Comparison of ENCODE assay signal across 9 mouse cellular contexts in genomic region chr2:155848291-155848690, GRCm38 (mm10). TPM values are rescaled to one million over a fixed set of nuclear protein-coding genes. Genes with fewer than 3 reads are reported as not detected.
DNase-seq lines count a peak whose midpoint lies in the region; ATAC-seq and TF ChIP-seq lines count a peak whose summit lies in the region.
"Had no signal": no experiment of that assay in that cellular context is flagged by ENCODE, and none has a peak within 500 bp of the region (broad histone marks: within the 10 kb centered on the region; RNA-seq: fewer than 3 reads in every experiment).

No protein-coding gene starts in this region.

- TF ChIP-seq POLR2A in thymus, adult 2 months (IDR thresholded peaks at IDR 0.05; ENCODE audit: control insufficient read depth, extremely low read depth, insufficient read depth, low read length, poor library complexity), result no peak

- peak; percentile 83 for ATAC-seq in common myeloid progenitor, adult 5-6 weeks (replicated peaks; ENCODE audit: low read depth, poor library complexity, severe bottlenecking)
- peak; percentile 65; the same call in 1 of the 2 replicates for ATAC-seq in granulocyte monocyte progenitor cell, adult 5-6 weeks (replicated peaks; ENCODE audit: poor library complexity, severe bottlenecking)
- ATAC-seq in liver, embryonic 16.5 days (ENCODE audit: low read depth), result peak; percentile 45; the same call in 1 of the 2 replicates

- no peak overlapping the region for H3K4me2 ChIP-seq in liver, embryonic 16.5 days (ENCODE audit: low read depth, low read length)
- H3K4me2 ChIP-seq: heart, embryonic 15.5 days had no signal

- H3K4me1 ChIP-seq in liver, embryonic 16.5 days (ENCODE audit: control insufficient read depth, low read depth, low read length), result no peaks in the 10 kb centered on the region
- no peaks in the 10 kb centered on the region for H3K4me1 ChIP-seq in thymus, adult 2 months (replicated peaks; ENCODE audit: control insufficient read depth, insufficient read depth, low read length)
- H3K4me1 ChIP-seq: heart, embryonic 15.5 days had no signal

- H3K27ac ChIP-seq in liver, embryonic 16.5 days (ENCODE audit: low read length), result no peak overlapping the region
- H3K27ac ChIP-seq in thymus, adult 2 months (ENCODE audit: control insufficient read depth, insufficient read depth, low read length), result no peak overlapping the region
- H3K27ac ChIP-seq: heart, embryonic 15.5 days had no signal

- 32% methylated on average over 6 of the region's 6 CpGs for WGBS in liver, embryonic 16.5 days (ENCODE audit: insufficient replicate concordance)
- 44% methylated on average over 6 of the region's 6 CpGs for WGBS in thymus, adult 2 months

- peak; percentile 74 for DNase-seq in CD4-positive helper T cell, adult 2 months (ENCODE audit: low read depth, low spot score)
- DNase-seq in adipocyte (ENCODE audit: low spot score), result peak; percentile 87
- DNase-seq in kidney, postnatal 10 days, result peak; percentile 88
- peak; percentile 36 for DNase-seq in ovary, adult 18-20 months (ENCODE audit: low spot score)
- DNase-seq in thymus, adult 2 months, result peak; percentile 72

- TF ChIP-seq CTCF in thymus, adult 2 months (IDR thresholded peaks at IDR 0.05; ENCODE audit: borderline replicate concordance, control insufficient read depth, extremely low read depth, insufficient read depth, low read length, poor library complexity), result peak; percentile 79; the same call in 1 of the 2 replicates

- no peaks in the 10 kb centered on the region for H3K27me3 ChIP-seq in liver, embryonic 16.5 days (ENCODE audit: control insufficient read depth, insufficient read depth, low read depth, low read length)
- H3K27me3 ChIP-seq in thymus, adult 2 months (ENCODE audit: control insufficient read depth, insufficient read depth, low read length), result no peaks in the 10 kb centered on the region
- H3K27me3 ChIP-seq: heart, embryonic 15.5 days had no signal

- H3K4me3 ChIP-seq in liver, embryonic 16.5 days (ENCODE audit: low read depth, low read length), result no peak overlapping the region
- H3K4me3 ChIP-seq in thymus, adult 2 months (ENCODE audit: control insufficient read depth, insufficient read depth, low read length), result no peak overlapping the region
- H3K4me3 ChIP-seq: heart, embryonic 15.5 days had no signal

- no peak overlapping the region for H3K9ac ChIP-seq in liver, embryonic 16.5 days (ENCODE audit: low read depth, low read length)
- H3K9ac ChIP-seq: heart, embryonic 15.5 days had no signal

- H3K36me3 ChIP-seq in liver, embryonic 16.5 days (ENCODE audit: control insufficient read depth, insufficient read depth), result no peaks in the 10 kb centered on the region
- H3K36me3 ChIP-seq in thymus, adult 2 months (ENCODE audit: control insufficient read depth, insufficient read depth, low read length), result peaks cover 13% of the 10 kb centered on the region; the same call in 1 of the 2 replicates

- no peaks in the 10 kb centered on the region for H3K9me3 ChIP-seq in liver, embryonic 16.5 days (replicated peaks; ENCODE audit: control insufficient read depth, low read length)
- H3K9me3 ChIP-seq: heart, embryonic 15.5 days had no signal

RNA-seq across cellular contexts. Expression of gene Fam83c, which starts 13.6 kb away (rescaled TPM):
- not detected in 2 replicates for total RNA-seq in common myeloid progenitor, adult 5-6 weeks (2017)
- total RNA-seq in granulocyte monocyte progenitor cell, adult 5-6 weeks (2014; fragmentation: Nextera tagmentation), result not detected in 2 replicates
- not detected in 2 replicates for total RNA-seq in granulocyte monocyte progenitor cell, adult 5-6 weeks (2017)
- 0.08 and 0.14 TPM in 2 replicates for polyA plus RNA-seq in liver, embryonic 16.5 days (2015; fragmentation: Nextera tagmentation; extraction: Ambion mirVana)
- 0.08 and 0.14 TPM in 2 replicates for polyA plus RNA-seq in thymus, adult 2 months (2012; rRNA removed)

RNA-seq across cellular contexts. Expression of gene Eif6, which starts 21.6 kb away (rescaled TPM):
- total RNA-seq in common myeloid progenitor, adult 5-6 weeks (2017), result 49.4 and 83.3 TPM in 2 replicates
- total RNA-seq in granulocyte monocyte progenitor cell, adult 5-6 weeks (2014; fragmentation: Nextera tagmentation), result 181 and 258 TPM in 2 replicates
- total RNA-seq in granulocyte monocyte progenitor cell, adult 5-6 weeks (2017), result 64.0 and 142 TPM in 2 replicates
- polyA plus RNA-seq in liver, embryonic 16.5 days (2015; fragmentation: Nextera tagmentation; extraction: Ambion mirVana), result 108 TPM in 2 replicates
- 169 and 174 TPM in 2 replicates for polyA plus RNA-seq in thymus, adult 2 months (2012; rRNA removed)

RNA-seq across cellular contexts. Expression of gene BC029722, which starts 29.1 kb away (rescaled TPM):
- 12.5 and 15.3 TPM in 2 replicates for total RNA-seq in common myeloid progenitor, adult 5-6 weeks (2017)
- total RNA-seq in granulocyte monocyte progenitor cell, adult 5-6 weeks (2014; fragmentation: Nextera tagmentation), result 16.6 and 25.7 TPM in 2 replicates
- 10.1 and 11.5 TPM in 2 replicates for total RNA-seq in granulocyte monocyte progenitor cell, adult 5-6 weeks (2017)
- 4.8 and 5.6 TPM in 2 replicates for polyA plus RNA-seq in liver, embryonic 16.5 days (2015; fragmentation: Nextera tagmentation; extraction: Ambion mirVana)
- 37.5 and 40.3 TPM in 2 replicates for polyA plus RNA-seq in thymus, adult 2 months (2012; rRNA removed)

Comparison
In these comparisons a context has a peak if more than half of its experiments do, and no peak if none do; other contexts are left out.
1. DNase-seq: peak in every context shown above with its lines; median percentile 88 in kidney, postnatal 10 days; 87 in adipocyte; 74 in CD4-positive helper T cell, adult 2 months; 72 in thymus, adult 2 months; 36 in ovary, adult 18-20 months.